Mouse (Mus musculus): ENCODE results near the gene Npm1. TPM values are rescaled to one million over a fixed set of nuclear protein-coding genes. Genes with fewer than 3 reads are reported as not detected.

Gene Npm1
- polyA plus RNA-seq, 1 experiment from 2014 or later, result 542 TPM

GRCm38 (mm10) chr11:33149088-33149436, 13.9 kb downstream of the Npm1 start:
- WGBS, result 32% methylated on average over 3 of the region's 3 CpGs
- ATAC-seq (ENCODE audit: low FRiP score), result no peak
- Histone ChIP-seq H3K9me3 (no peaks in the 10 kb centered on the region), H3K9ac (no peak overlapping the region), H3K27ac (no peak overlapping the region), H3K27me3 (peaks cover 14% of the 10 kb centered on the region), H3K36me3 (peaks cover 40% of the 10 kb centered on the region), H3K4me1 (replicated peaks) (peaks cover 41% of the 10 kb centered on the region), H3K4me3 (no peak overlapping the region), H3K4me2 (no peak overlapping the region)

GRCm38 (mm10) chr11:33148338-33149087, 14.5 kb downstream of the Npm1 start:
- 8% methylated on average over 23 of the region's 23 CpGs for WGBS
- peaks cover 20% of the 10 kb centered on the region for H3K27me3 ChIP-seq
- no peaks in the 10 kb centered on the region for H3K9me3 ChIP-seq
- peak; percentile 71 for ATAC-seq (ENCODE audit: low FRiP score)
- H3K4me2 ChIP-seq, result peak overlapping the region; percentile 84
- H3K4me1 ChIP-seq (replicated peaks), result peaks cover 46% of the 10 kb centered on the region
- peaks cover 37% of the 10 kb centered on the region for H3K36me3 ChIP-seq
- peak overlapping the region; percentile 85; the same call in 1 of the 2 replicates for H3K9ac ChIP-seq
- H3K4me3 ChIP-seq, result peak overlapping the region; percentile 64
- H3K27ac ChIP-seq, result peak overlapping the region; percentile 86

DNA sequence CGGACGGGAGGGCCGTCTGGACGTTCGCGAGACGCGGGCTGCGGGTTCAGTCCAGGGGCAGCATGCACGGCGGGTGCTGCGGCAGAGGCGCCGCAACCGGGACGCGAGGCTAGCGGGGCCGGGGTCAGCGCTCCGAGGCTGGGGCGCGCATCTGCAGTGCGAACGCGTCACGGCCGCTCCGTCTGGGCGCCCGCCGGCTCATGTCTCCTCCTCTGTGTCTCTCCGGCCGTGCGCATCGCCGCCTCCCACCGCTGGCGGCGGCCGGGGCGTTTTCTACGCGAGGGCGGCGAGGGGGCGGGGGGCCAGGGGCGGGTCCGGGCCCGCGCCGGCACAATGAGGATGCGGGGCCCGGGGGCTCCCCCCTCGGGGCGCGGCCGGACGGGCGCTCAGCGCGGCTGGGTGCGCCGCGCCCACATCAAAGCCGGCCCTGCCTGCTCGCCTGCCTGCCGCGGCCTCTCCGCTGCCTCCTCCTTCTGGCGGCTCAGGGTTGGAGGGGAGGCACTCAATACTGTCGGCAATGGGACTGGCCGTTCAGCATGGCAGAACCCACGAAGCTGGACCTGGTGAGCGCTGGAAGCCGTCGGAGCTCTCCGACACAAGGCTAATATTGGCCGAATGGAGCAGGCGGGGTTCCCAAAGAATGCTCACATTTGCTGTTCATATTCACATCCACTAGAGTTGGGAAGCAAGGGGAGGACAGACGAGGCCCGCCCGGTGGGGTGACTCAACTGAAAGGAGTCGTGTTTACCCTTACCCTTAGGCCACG, 15.3 kb downstream of the Npm1 start:
- Histone ChIP-seq H3K27me3 (peaks cover 27% of the 10 kb centered on the region), H3K27ac (peak overlapping the region; percentile 86), H3K4me3 (peak overlapping the region; percentile 64), H3K4me1 (replicated peaks) (peaks cover 50% of the 10 kb centered on the region), H3K4me2 (peak overlapping the region; percentile 84), H3K9me3 (no peaks in the 10 kb centered on the region), H3K9ac (peak overlapping the region; percentile 85), H3K36me3 (peaks cover 29% of the 10 kb centered on the region)
- peak; percentile 73 for ATAC-seq (ENCODE audit: low FRiP score)
- under 1% methylated on average over 74 of the region's 85 CpGs for WGBS

DNA sequence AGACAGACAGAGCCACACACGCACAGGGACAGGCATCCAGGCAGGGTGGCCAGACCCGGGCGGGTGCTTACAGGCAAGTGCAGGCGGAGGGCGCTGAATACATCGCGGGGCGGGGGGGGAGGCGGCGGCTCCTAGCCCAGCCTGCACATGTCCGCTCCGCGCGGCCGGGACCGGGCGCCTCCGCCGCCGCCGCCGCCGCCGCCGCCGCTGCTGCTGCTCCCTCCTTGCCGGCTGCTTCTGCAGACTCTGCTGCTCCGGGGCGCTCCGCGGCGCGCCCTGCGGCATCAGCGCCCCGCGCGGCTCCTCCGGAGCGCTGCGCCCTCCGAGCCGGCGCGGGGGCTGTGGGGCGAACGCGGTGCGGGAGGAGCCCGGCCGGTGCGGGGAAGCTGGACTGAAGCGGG, 15.8 kb downstream of the Npm1 start, which contains the start of gene Fgf18:
Gene Fgf18 (minus strand): TSS at position 230 of the 401 bp plus-strand sequence.
- peak within 1 kb of the TSS; percentile 64 for H3K4me3 ChIP-seq
- WGBS, result under 1% methylated on average over 37 of the region's 53 CpGs
- peak within 1 kb of the TSS; percentile 86 for H3K27ac ChIP-seq

GRCm38 (mm10) chr11:33146651-33147131, 16.3 kb downstream of the Npm1 start:
- Histone ChIP-seq H3K27ac (peak overlapping the region; percentile 86), H3K9me3 (no peaks in the 10 kb centered on the region), H3K4me2 (peak overlapping the region; percentile 84), H3K27me3 (peaks cover 34% of the 10 kb centered on the region), H3K36me3 (peaks cover 23% of the 10 kb centered on the region), H3K9ac (peak overlapping the region; percentile 85), H3K4me3 (peak overlapping the region; percentile 64), H3K4me1 (replicated peaks) (peaks cover 50% of the 10 kb centered on the region)
- peak; percentile 14; the same call in 1 of the 2 replicates for ATAC-seq (ENCODE audit: low FRiP score)
- WGBS, result 2% methylated on average over 30 of the region's 30 CpGs

More for the DNA sequence above, 15.8 kb downstream of the Npm1 start, which contains the start of gene Fgf18:
- no peaks in the 10 kb centered on the region for H3K9me3 ChIP-seq
- ATAC-seq (ENCODE audit: low FRiP score), result peak; percentile 47
- H3K4me2 ChIP-seq, result peak within 1 kb of the TSS; percentile 84
- peaks cover 33% of the 10 kb centered on the region for H3K27me3 ChIP-seq
- H3K9ac ChIP-seq, result peak within 1 kb of the TSS; percentile 85
- peaks cover 50% of the 10 kb centered on the region for H3K4me1 ChIP-seq (replicated peaks)
- H3K36me3 ChIP-seq, result peaks cover 28% of the 10 kb centered on the region

DNA sequence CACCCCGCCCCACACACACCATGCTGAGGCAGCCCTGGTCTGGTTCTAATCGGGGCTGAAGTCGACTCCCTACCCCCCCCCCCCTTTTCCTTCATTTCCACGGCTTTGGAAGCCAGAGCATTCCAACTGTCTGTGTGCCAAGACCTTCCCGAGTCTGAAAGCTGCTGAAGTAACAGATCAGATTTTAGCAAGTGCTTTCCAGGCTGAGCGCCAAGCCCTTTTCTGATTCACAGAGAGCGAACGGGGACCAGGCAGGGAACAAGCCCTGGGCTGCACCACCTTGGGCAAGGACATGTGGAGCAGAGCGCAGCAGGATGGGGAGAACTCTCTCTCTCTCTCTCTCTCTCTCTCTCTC, 16.9 kb downstream of the Npm1 start:
- Histone ChIP-seq H3K27ac (peak overlapping the region; percentile 30; the same call in 1 of the 2 replicates), H3K36me3 (peaks cover 17% of the 10 kb centered on the region), H3K4me2 (peak overlapping the region; percentile 84), H3K9me3 (no peaks in the 10 kb centered on the region), H3K4me1 (replicated peaks) (peaks cover 50% of the 10 kb centered on the region), H3K9ac (peak overlapping the region; percentile 24; the same call in 1 of the 2 replicates), H3K4me3 (peak overlapping the region; percentile 64), H3K27me3 (peaks cover 34% of the 10 kb centered on the region)
- 3% methylated on average over 9 of the region's 9 CpGs for WGBS
- no peak for ATAC-seq (ENCODE audit: low FRiP score)

DNA sequence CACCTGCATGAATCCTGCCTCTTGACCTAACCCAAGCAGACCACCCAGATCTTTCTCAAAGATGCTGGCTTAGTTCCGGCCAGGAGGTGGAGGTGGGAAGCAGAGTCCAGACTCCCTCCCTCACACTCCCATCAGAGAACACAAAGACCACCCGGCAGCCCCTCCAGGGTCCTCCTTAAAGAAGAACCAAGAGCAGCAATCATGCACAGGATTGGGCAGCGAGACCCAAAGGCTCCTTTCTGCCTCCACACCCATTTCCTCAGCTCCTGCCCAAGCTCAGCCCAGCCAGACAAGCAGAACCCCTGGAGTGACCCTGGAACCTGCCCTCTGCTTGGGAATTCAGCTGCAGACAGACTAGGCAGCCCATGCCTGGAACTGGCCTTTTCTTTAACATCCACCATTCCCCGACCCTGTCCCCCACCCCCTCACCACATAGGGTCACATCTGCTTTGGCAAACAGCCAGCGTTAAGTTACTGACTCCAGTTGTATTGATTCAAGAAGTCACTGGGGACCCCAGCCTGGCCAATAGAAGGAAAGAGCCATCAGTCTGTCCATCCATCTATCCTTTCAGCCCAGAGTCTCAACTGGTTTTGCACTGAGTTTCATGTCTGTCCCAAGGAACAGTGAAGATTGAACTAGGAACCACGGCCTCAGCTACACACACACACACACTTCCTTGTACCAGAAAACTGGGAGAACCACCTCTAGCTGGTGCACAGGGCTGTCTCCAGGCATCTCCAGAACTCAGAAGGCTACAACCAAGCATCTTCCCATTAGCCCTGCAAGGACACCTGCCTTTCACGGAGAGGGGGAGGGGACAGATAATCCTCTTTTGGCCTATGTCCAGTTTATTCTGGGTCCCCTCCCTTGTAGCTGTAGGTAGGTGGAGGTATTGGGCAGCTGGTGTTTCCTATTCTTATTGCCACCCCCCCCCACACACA, 17.5 kb downstream of the Npm1 start:
- Histone ChIP-seq H3K4me1 (replicated peaks) (peaks cover 50% of the 10 kb centered on the region), H3K9me3 (no peaks in the 10 kb centered on the region), H3K27ac (peak overlapping the region; percentile 30; the same call in 1 of the 2 replicates), H3K4me3 (peak overlapping the region; percentile 64), H3K36me3 (peaks cover 11% of the 10 kb centered on the region), H3K27me3 (peaks cover 34% of the 10 kb centered on the region), H3K9ac (peak overlapping the region; percentile 30; the same call in 1 of the 2 replicates), H3K4me2 (peak overlapping the region; percentile 84)
- 28% methylated on average over 7 of the region's 7 CpGs for WGBS
- no peak for ATAC-seq (ENCODE audit: low FRiP score)

DNA sequence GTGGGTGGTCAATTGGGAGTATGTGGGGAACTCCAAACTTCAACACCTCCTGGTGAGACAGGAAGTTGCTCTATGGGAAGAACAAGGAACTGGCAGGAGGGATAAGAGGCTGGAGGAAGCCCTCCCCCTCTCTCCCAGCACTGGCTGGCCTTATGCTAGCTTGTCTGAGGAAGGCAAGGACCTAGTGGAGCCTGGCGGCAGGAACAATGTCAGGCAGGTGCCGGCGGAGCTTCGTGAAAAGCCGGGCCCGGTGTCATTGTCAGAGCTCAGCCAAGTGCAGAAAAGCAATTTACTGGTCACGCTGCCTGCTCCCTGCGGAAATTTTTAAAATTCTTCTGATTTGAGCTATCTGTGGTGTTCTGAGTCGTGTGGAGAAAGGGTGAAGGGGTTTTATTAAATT, 19.1 kb downstream of the Npm1 start:
- H3K27ac ChIP-seq, result peak overlapping the region; percentile 23; the same call in 1 of the 2 replicates
- no peak overlapping the region for H3K4me3 ChIP-seq
- H3K9me3 ChIP-seq, result no peaks in the 10 kb centered on the region
- peaks cover 50% of the 10 kb centered on the region for H3K4me1 ChIP-seq (replicated peaks)
- H3K27me3 ChIP-seq, result peaks cover 41% of the 10 kb centered on the region
- H3K9ac ChIP-seq, result 0 out of 2 replicates have a peak overlapping the region, but pooled peaks have one; percentile 15
- WGBS, result 10% methylated on average over 9 of the region's 9 CpGs
- no peak for ATAC-seq (ENCODE audit: low FRiP score)
- H3K4me2 ChIP-seq, result peak overlapping the region; percentile 29
- no peaks in the 10 kb centered on the region for H3K36me3 ChIP-seq

DNA sequence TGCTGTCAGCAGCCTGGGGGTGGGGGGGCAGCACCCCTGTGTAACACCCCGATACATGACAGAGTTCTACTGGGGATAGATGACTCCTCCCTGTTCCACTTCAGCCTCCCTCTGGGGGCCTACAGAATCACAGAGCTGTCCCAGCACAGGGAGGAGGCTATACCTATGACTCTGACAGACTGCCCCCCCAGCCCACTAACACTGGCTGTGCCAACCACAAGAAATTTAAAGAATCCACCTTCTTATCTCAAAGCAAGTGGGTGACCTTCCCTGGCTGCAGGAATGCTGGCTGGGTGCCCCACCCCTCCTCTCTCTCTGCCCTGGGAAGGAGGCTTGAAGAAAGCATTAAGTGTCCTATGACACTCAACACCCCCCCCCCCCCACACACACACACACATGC, 20.2 kb downstream of the Npm1 start:
- WGBS, result 85% methylated on average over 1 of the region's 1 CpGs
- no peak for ATAC-seq (ENCODE audit: low FRiP score)
- Histone ChIP-seq H3K27ac (no peak overlapping the region), H3K27me3 (peaks cover 41% of the 10 kb centered on the region), H3K4me3 (no peak overlapping the region), H3K9ac (no peak overlapping the region), H3K4me2 (no peak overlapping the region), H3K9me3 (no peaks in the 10 kb centered on the region), H3K36me3 (no peaks in the 10 kb centered on the region), H3K4me1 (replicated peaks) (peaks cover 44% of the 10 kb centered on the region)

- H3K4me3 ChIP-seq, result no peak overlapping the region
- ATAC-seq (ENCODE audit: low FRiP score), result no peak
- H3K36me3 ChIP-seq, result no peaks in the 10 kb centered on the region
- peaks cover 36% of the 10 kb centered on the region for H3K27me3 ChIP-seq
- no peaks in the 10 kb centered on the region for H3K9me3 ChIP-seq
- no peak overlapping the region for H3K27ac ChIP-seq
- 88% methylated on average over 5 of the region's 5 CpGs for whole genome bisulfite sequencing
- no peak overlapping the region for H3K9ac ChIP-seq
- no peak overlapping the region for H3K4me2 ChIP-seq
- H3K4me1 ChIP-seq (replicated peaks), result peaks cover 23% of the 10 kb centered on the region
Measured at GRCm38 (mm10) chr11:33140111-33140460, 22.9 kb downstream of the Npm1 start.

DNA sequence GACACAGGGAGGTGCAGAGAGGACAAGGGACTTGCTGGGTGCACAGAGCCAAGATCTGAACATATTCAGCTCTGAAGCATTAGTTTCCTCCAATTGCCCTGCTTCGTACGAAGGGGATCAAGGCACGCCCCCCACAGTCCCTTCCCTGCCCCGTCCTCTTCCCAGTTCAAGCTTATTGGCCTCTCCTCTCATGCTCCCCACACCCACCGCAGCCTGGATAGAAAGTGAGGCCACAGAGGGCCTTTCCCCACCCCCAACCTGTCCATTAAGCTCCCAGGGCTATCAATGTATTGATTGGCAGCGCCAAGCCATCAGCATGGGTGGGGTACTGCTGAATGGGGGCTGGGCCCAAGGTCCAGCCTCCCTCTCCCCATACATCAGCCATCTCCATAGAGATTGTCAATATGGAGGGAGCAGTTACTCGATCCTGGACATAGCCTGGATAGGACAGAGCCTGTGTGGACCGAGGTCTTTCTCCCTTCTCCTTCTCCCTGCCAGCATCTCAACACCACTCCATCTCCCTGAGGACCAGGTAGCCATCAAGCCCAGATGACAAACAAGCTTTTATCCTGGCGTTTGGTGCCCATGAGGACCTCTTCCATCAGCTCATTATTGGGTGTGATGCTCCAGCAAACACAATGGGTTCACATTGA, 23.4 kb downstream of the Npm1 start:
- H3K4me1 ChIP-seq (replicated peaks), result peaks cover 18% of the 10 kb centered on the region
- H3K36me3 ChIP-seq, result no peaks in the 10 kb centered on the region

More for the DNA sequence above, 23.4 kb downstream of the Npm1 start:
- H3K4me3 ChIP-seq, result no peak overlapping the region
- WGBS, result 76% methylated on average over 9 of the region's 9 CpGs
- H3K9ac ChIP-seq, result no peak overlapping the region
- no peak overlapping the region for H3K27ac ChIP-seq
- no peaks in the 10 kb centered on the region for H3K9me3 ChIP-seq
- no peak for ATAC-seq (ENCODE audit: low FRiP score)
- H3K4me2 ChIP-seq, result no peak overlapping the region
- peaks cover 32% of the 10 kb centered on the region for H3K27me3 ChIP-seq
